Mouse (Mus musculus): ENCODE results near the gene Tspo2.
A peak's percentile ranks its signal among the peaks of the same experiment; 100 is the strongest.
"Not testable (repeated sequence)": the region's sequence is repeated elsewhere in the genome, so short reads cannot be mapped to it uniquely, and the experiment has no call there.

Tspo2 gene

DNA sequence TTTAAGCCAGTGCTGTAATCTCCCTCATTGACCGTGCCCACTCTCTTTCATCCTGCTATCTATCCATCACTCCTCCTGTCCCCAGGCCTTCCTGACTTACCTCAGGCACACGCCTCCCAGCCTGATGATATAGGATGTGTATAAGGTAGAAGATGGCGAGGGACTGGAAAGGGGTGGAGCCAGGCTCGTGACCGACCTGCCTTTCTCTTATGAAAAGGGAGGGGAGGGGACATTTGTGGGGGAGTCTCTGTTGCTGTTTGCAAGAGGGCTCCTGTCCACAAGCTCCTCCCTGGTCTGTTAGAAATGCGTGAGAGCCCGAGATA is at the start of gene Tspo2:
Tspo2 (minus strand) TSS at position 170 of the 323 bp plus-strand sequence.
- DNase-seq: no peak

DNA sequence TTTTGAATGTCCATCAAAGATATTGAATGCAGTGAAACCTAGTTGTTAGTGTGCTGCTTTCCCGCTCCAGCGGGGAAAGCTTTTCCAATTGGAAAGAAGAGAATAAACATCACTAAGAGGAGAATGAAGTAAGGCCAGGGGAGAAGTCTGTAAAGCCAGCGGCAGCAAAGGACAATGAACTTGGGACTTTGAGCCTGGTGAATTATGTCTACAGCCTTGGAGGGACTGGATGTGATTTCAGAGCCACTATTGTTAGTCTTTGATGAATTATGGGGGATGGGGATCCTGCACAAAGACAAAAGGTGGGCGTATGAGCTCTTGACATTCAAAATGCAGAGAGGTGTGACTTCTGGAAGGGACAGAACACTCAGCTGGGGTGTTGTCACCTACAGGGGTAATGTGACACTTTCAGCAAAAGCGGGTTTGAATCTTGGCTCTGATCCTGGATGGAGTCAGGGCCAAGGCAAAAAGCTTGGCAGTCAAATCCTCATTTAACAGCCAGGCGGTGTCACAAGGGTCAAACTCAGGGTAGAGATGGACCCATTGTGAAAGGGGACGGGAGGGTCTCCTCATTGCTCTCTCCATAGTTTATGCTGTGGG is 49.6 kb upstream of the Tspo2 start:
- no peak for DNase-seq

DNA sequence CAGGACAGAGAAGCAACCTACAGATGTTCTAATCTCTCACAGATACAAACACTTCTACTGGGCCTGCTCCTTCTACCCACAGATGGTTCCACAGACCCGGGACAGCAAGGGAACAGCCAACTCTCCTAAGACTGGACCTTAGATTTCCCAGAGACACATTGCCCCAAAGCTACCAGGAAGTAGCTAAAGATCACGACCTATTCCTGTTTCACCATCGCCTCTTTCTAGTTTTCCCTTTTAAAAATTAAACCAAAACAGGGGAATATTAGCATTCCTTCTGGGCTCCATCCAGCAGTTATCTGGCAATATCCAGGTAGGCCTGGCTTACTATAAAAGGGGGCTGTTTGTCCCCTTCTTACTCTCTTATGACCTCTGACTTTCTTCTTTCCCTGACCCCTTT is 46.7 kb upstream of the Tspo2 start:
- DNase-seq: no peak

DNA sequence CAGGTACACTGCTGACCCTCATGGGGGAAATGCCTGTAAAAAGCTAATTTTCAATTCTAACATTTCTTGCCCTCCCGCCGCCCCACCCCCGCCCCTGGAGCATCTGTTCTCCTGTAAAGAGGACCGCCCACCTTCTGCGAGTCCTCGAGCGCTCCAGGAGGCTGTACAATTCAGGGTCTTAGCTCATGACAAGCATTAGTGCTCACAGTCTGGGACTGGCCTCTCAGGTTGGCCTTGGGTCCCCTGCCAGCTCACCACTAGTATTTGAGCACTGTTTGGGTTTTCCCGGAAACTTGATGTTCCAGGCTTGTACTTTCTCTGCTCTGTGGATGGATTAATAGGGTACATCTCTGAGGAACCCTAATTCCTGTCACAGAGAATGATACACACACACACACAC is 42.7 kb upstream of the Tspo2 start:
- DNase-seq: no peak

DNA sequence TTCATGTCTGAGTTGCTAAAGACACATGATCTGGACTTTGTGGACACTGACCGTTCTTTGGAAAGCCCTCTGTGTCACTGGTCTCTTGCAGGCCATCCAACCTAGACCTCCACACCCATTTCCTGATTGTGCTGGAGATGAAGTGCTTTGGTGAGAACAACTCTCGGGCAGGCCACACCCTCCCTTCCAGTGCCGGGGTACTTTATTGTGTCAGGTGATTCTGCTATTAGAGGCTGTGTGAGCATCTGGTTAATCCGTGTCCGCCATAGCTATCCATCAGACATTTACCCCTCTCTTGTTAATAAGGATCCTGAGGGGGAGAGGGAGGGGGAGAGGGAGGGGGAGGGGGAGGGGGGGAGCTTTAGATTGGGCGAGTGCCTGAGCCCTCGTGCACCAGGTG is 42.3 kb upstream of the Tspo2 start:
- no peak for DNase-seq

DNA sequence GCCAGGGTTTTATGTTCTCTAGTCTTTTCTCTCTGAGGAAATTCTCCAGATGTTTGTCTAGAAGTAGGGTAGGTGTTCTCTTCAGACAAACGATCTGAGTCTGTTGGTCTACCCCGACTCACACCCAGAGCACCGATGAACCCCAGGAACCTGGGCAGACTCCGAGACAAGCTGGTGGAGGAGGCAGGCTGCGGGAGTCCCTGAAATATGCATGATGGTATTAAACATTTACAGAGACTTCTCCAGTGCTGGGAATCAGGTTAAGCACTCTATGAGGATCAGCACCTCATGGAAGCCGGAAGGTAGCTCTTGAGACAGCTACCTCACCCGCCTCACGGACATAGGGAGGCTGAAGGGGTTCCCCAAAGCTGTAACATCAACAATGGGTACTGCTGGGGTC is 41.3 kb upstream of the Tspo2 start:
- DNase-seq: no peak

DNA sequence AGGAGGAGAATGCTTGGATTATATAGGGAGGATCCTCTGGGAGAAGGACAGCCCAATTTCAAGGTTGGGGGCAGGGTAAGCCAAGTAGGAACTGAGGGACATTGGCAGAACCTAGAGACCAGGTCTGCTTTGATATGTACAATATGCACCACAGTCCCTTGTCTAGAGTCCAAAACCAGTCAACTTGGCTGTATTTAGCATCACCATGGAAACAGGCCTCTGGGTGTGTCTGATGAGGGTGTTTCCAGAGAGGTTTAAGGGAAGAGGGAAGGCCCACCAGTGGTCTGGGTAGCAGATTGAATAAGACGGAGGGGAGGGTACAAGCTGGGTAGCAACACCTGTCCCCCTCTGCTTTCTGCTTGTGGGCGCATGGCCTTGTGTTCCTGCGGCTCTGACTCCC is 38.1 kb upstream of the Tspo2 start:
- no peak for DNase-seq

DNA sequence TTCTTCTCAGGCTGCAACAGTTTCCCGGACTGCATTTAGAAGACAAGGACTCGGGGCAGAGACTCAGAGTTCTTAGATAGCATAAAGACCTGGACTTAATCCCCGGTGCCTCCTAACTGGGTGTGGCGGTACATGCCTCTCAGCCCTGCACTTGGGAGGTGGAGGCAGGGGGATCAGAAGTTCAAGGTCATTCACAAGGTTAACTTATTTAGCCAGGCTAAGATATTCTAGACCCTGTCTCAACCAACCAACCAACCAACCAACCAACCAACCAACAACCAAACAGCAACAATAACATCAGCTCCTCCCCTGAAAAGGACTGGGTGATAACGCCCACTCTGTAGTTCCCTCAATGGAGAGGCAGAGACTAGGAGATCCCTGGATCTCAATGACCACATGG is 32.9 kb upstream of the Tspo2 start:
- no peak for DNase-seq

DNA sequence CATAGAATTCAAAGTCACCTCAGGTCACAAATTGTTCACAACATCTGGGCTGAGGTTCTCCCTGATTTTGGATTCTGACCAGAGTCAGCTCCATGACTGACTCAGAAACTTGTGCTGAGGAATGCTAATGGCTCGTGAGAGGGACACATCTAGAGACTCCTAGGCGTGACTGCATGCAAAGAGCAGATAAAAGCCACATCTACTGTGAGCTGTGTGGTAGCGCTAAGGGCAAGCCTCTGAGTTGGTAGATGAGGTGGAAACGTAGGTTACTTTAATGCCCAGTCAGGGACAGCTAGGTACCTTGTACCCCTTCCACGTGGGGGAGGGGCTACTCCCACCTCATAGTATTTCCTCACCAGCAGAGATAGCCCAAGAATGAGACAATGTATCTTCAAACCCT is 32.4 kb upstream of the Tspo2 start:
- no peak for DNase-seq

DNA sequence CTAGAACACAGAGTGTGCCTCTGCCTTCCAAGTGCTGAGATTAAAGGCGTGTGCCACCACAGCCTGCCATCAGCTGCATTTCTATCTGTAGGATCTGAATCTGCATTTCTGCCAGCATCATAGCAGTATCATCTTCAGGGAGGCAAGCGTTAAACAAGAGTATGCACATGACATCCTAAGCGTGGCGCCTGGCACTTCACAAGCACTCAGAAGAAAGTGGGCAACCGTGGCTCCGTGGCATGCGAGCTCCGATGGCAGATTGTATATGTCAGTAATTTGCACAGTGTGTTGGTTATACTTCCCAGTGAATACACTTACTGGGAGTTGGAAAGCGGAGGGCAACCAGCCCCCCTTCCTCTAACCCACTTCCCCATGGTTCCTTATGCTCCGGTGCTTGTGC is 28.6 kb upstream of the Tspo2 start:
- no peak for DNase-seq

DNA sequence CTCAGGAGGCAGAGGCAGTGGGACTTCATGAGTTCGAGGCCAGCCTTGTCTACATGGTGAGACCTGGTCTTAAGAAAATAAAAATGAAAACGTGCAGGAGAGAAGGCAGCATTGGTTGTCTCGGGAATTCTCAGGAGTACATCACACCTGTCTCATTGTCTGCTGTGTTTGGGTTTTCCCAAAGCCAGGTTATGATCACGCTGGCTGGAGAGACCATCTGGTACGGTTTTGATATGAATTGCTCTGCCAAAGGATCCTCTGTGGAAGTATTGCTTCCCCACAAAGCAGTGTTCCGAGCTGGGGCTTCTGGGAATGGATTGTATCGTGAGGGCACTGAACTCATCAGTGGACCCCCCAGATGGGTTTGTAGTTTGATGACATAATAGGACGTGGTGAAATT is 24.1 kb upstream of the Tspo2 start:
- DNase-seq: no peak

DNA sequence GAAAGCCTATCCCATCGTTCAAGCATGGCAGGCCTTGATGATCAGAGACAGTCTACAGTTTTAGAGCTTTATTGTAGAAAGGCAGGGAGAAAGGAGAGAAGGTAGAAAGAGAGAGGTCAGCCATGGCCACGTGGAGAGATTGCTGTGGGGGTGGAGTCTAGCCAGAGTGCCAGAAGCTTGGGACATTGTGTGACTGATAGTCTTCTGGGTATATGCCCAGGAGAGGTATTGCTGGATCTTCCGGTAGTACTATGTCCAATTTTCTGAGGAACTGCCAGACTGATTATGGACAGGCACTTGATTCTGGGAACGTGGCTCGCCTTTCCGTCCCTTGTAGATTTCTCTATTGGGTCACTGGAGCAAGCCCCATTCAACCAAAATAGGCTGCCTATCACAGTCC is 23.0 kb upstream of the Tspo2 start:
- DNase-seq: not testable (repeated sequence)

DNA sequence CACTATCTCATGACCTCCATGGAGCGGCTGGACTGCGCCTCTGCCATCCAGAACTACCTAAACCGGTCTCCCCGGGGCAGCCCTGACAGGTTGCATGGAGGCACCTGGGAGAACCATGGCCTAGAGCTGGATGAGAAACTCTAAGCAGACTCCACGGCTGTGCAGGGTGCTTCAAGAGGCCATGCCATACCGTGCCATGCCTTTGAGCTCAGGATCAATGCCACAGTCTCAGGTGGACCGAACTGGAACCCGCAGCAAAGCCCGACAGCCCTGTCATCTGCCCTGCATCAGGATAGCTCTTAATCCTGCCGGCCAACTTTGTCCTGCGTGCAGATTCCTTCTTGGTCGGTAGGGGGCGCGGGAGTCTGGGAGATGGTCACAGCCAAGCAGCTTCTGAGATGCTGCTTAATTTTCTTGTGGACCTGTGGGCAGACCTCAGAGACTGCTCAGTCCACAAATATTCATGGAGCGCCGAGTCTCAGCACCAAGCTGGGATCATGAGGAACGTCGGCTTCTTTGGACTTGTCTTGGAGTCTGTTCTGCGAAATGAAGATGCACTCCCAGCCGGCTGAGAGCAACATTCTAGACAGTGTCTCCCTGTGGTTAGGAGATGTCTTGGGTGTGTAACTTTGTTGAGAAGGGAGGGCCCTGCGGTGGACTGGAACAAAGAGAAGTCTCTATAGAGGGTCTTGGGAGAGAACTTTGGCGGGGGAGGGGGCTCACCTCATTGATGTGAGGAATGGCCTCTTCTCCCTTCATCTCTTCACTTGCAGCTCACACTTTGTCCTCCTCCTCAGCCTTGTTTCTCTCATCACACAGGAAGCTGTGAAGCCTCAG is 16.3 kb upstream of the Tspo2 start:
- peak; percentile 68 for DNase-seq

DNA sequence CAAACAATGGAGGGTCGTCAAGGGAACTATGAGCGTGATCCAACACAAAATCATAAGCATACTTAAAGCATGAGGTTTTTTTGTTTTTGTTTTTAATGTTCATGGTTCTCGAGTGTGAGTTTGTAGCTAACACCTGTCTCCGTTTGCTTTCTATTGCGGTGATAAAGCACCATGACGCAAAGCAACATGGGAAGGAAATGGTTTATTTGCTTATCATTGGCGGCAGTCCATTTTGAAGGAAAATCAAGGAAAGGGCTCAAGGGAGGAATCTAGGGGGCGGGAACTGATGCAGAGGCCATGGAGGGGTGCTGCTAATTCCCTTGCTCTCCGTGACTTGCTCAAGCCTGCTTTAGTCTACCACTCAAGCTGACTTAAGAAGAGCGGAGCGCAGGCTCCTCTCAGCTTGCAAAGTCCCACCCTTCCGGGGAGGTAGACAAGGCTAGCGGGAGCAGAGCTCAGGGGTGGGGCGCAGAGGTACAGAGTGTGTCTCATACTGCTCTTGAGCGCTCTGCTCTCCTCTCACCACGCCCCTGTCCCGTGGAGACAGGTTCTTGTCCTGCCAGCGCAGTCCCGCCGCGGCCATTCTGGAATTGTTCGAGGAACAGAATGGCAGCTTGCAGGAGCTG is 15.6 kb upstream of the Tspo2 start:
- DNase-seq: no peak

DNA sequence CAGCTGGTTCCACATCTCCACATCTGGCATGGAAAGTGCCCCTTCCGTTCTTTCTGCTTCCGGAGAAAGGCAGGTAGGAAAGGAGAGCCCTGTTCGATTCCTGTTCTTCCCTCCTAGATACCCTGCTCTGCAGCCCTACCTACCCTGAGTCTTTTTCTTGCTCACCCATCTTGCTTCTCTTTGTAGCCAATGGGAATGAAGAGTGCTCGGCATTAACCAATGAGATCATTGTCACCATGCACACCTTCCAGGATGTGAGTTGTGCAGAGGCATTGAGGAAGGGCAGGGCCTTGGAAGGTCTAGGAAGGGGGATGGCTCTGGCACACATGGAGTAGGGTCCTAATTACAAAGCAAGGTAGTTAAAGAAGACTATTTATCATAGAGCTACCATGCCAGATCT is 12.1 kb upstream of the Tspo2 start:
- no peak for DNase-seq

DNA sequence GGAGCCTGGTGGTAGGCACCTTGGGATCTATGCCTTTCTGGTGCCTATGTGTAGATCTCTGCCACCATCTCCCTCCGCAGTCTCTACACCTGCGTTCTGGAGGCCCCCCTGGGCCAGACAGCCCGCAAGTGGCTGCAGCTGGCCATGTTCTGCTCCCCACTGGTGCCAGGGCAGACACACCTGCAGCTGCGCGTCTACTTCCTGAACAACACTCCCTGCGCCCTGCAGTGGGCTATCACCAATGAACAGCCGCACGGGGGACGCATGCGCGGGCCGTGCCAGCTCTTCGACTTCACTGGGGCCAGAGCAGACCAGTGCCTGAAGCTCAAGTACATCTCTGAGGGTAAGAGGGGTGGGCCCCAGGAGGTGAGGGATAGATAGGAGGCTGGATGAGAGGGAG is 10.8 kb upstream of the Tspo2 start:
- DNase-seq: no peak

DNA sequence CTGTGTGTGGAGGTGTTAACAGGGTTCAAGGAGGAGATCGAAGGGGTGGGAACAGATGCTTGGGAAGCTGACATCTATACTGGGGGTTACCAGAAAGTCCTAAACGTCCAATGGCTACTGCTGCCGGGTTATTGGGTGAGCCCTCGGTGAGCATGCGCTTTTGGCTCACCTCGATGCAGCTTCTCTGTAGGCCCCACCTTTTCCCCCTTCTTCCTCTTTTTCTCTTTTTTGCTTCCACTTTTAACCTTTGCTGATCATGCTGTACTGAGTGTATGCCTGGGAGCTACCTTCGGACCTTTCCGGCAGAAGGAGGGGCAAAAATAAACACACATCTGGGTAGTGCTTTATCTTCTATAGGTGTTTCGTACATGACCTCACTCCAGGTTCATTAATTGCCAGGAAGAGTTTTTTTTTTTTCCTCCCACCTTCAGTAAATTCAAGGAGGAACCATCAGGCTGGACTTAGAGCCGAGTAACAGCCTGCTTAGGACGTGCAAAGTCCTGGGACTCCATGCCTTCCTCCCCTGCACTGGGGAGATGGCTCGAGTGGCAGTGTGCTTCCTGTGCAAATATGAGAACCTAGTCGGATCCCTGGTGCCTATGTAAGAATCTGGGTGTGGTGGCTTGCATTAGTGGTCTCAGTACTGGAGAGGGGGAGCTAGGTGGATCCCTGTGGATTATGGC is 6.8 kb upstream of the Tspo2 start:
- DNase-seq: no peak

DNA sequence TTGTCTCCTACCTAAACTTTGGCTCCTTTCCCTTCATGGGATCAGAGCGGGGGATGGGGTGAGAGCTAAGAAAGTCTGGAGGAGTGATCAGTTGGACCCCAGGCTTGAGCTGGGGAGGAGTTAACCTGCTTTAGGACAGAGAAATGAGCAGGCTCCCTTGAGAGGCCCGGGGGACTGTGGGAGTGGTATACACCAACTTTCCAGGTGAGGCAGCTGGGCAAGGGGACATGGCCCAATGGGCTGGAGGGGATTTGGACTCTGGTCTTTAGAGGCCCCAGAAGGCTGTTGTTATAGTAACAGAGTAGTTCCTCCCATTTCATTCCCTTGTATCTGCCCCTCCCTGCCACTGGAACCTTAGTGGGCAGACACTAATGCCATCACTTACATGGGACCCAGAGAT is 4.6 kb upstream of the Tspo2 start:
- no peak for DNase-seq

DNA sequence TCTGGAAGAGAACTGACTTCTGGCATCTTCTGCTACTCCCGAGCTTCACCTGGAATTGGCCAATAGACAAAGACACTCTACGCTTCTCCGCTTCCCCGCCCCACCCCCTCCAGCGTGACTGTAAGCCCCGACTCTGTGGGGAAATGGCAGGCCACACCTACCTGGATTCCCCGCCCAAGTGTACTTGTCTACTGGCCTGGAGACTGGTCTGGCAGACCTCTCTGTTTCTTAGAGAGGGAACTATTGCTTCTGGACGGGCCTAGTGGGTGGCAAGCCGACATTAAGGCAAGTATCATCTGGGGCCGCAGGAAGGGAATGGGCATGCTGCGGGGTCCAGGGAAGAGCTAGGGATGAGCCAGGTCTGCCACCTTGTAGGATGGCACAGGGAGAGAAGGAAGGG is 3.4 kb upstream of the Tspo2 start, which contains the start of gene Unc5cl:
Unc5cl (plus strand) TSS at position 214 of the 400 bp plus-strand sequence.
- DNase-seq: no peak

DNA sequence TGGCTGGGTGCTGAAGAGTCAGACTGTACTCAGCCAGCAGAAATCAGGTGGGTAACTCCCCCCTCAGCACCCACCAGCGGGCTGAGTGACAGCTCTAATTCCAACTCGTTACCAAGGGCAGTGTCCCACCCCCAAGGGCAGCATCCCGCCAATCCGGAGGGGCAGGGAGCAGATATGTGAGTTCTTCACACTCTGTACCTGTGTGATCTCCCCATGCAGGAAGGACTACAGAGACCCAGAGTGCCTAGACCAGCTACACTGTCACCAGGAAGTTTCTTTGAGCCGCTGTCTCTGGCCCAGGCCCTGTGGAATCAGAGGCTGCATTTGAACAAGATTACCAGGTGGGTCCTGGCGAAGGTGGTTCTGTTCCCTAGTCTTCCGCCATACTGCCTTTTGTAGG is 2.9 kb upstream of the Tspo2 start:
- no peak for DNase-seq

DNA sequence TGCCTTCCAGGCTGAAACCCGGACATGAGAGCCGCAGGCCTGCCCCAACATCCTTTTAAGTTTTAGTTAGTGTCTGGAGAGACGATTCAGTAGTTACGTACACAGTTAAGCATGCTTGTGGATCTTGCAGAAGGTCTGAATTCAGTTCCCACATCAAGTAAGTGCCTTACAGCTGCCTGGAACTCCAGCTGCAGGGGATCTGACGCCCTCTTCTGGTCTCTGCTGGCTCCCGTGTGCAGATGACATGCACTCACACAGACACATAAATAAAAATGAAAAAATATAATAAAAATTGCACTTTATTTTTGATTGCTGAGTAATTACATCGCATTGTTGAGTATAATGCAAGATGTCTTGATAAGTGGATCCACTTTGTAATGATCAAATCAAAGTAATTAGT is 2.2 kb upstream of the Tspo2 start:
- no peak for DNase-seq

DNA sequence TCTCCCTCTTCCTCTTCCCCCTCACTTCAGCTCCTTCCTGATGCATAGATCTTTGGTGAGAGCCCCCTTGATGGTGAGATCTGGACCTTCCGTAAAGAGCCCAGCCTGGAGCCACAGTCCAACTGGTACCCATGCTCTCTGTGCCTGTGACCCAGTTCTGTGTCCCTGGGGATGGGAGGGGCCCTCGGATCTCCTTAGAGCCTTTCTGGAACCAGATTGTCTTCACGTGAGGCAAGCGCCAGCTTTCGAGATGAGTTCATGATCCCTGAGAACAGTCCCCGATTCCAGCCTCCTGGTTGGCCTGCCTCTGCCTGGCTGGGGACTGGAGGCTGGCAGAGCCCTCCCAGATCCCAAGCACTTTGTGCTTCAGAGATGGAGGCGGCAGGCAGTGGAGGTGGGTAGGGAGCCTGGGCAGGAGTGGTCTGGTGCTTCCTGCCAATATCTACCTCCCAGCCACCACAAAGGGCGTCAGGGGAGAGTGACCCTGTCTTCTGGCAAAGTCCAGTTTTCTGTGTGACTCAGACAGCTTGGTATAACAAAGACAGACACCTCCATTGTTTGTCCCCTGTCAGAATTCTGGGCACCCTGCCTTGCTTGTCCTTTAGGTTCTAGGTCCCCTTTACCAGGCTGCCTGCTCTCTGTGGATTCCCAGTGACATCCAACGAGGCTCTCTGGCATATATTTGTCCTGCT is 577 bp upstream of the Tspo2 start:
- no peak for DNase-seq

DNA sequence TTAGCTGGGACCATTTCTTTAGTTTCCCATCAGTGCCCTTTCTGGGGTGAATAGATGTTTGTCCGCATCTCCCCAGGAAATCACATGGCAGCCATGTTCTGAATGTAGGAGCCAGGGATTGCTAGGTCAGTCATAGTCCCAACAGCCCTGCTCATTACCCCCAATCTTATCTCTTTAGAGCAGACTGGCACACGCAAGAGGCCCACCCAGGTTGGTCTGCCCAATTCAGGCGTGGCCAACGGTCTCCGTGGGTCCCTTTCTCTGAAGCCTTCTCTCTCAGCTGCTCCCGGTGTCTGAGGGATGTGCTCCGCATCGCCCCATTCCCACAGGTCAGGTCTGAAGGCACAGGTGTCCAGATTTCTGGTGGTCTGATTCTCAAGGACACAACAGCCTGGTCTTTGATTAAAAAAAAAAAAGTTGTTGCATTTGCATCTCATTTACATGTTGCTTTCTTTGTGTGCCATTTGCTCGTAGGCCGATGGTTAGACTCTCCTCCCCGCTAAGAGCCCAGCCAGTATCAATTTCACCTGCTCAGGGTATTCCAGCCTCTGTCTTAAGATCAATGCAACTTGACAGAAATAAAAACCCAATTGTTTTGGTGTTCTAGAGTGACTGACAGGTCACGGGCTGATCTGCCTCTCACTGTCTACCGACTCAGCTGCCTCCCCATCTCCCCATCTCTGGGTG is 513 bp downstream of the Tspo2 start:
- DNase-seq: no peak

Data from layer of hippocampus, adult 9-11 months (tissue).